Mouse (Mus musculus) small intestine, adult 2 months (tissue): ENCODE measurements around the gene Txndc5.

Experiments used
- CTCF ChIP-seq: fragments of 200-500 bp; IDR thresholded peaks from 2 replicates; pipeline ENCODE4 v1.5.1; 2012; ENCODE audit warnings: low read depth, mild to moderate bottlenecking, control low read depth, inconsistent platforms, low read length, moderate library complexity, mixed read lengths; ENCODE audit not compliant: insufficient replicate concordance, insufficient read length; ENCODE audit errors: extremely low read depth
- POLR2A ChIP-seq: fragments of 200-500 bp; IDR thresholded peaks from 2 replicates; pipeline ENCODE4 v1.6.1; 2012; ENCODE audit warnings: low read depth, mild to moderate bottlenecking, control low read depth, inconsistent platforms, low read length, moderate library complexity

DNA sequence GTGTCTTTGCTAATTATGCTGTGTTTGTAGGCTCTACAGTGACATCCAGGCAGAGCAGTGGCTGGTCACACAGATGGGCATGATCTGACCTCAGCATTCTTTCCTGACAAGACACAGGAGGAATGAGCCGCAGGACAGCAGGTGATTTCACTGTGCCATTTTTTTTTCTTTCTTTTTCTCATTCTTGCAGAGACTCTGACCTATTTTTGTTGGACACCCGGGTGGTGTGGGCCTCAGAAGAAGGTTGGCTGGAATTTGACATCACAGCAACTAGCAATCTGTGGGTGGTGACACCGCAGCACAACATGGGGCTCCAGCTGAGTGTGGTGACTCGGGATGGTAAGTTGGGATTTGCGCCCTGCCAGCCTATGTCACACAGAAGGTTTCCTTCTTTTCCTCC lies 43.9 kb downstream of the Txndc5 start:
- TF ChIP-seq CTCF (no peak), POLR2A (no peak)
